Mouse (Mus musculus) liver, embryonic 14.5 days (tissue): ENCODE results near the gene Faah.

Experiments
- CTCF ChIP-seq: IDR thresholded peaks from 2 replicates; pipeline ENCODE4 v1.5.1; 2016; ENCODE audit warnings: antibody characterized with exemption, low read depth, control low read depth
- EP300 ChIP-seq: IDR thresholded peaks from 2 replicates; pipeline ENCODE4 v1.6.1; 2016; ENCODE audit warnings: antibody characterized with exemption, low read depth

DNA sequence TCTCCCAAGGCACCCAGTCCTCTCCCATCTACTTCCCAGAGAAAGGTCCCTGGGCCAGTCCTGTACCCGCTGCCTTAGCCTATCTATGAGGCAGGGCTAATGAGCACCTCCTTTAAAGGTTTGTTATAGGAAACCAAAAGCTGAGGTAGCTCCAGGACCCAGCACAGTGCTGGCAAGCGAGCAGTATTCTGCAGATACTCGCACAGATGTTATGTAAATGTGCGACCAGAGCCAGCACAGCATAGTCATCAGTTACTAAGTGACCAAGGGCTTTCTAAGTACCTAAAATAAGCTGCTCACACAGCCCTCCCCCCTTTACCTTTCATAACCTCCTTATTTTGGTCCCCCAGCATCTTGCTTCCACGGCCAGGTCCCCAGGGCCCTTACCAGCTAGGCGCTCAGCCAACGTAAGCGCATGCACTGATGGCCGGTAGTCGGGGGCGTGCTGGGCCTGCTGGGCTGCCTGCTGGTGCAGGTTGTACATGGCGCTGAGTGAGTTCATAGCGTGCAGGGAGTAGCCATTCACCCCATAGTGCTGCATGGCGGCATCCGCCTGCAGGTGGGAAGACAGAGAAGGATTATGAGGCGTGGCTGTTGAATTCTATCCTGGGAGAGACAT is 94.4 kb downstream of the Faah start:
- TF ChIP-seq CTCF (no peak), EP300 (no peak)
